Mouse (Mus musculus) MEL (cell line): ENCODE measurements around the gene Mvb12a. TPM values are rescaled to one million over a fixed set of nuclear protein-coding genes. Genes with fewer than 3 reads are reported as not detected.

Source experiments
- DNase-seq: peaks from one replicate; pipeline ENCODE4 v3.0.0; 2011; ENCODE audit warnings: low read depth, low spot score
- H3K27ac ChIP-seq: 2 replicates; pipeline ENCODE4 v1.5.1; 2012; ENCODE audit warnings: low read depth, mild to moderate bottlenecking, control low read depth, low read length, moderate library complexity; ENCODE audit not compliant: control insufficient read depth
- H3K27me3 ChIP-seq, 2 experiments: fragments of 150-350 bp in 1 of 2; sonication (generic) in 1 of 2; 2 replicates each; pipeline ENCODE4 v1.6.1; 2012; ENCODE audit warnings: low read length in 2 of 2, mild to moderate bottlenecking in 2 of 2, improper control_type of control experiment in 1 of 2, moderate library complexity in 1 of 2; ENCODE audit not compliant: insufficient read depth in 2 of 2, control insufficient read depth in 1 of 2
- H3K36me3 ChIP-seq, 2 experiments: 2 replicates each; pipeline ENCODE4 v1.6.1; 2012 to 2014; ENCODE audit warnings: low read length in 2 of 2, improper control_type of control experiment in 1 of 2, inconsistent platforms in 1 of 2, mild to moderate bottlenecking in 1 of 2; ENCODE audit not compliant: insufficient read depth in 2 of 2, control insufficient read depth in 1 of 2
- H3K4me1 ChIP-seq, 2 experiments: fragments of 150-350 bp in 1 of 2; sonication (generic) in 1 of 2; 2 replicates each; pipeline ENCODE4 v1.6.1; 2012; ENCODE audit warnings: low read length in 2 of 2, improper control_type of control experiment in 1 of 2, mild to moderate bottlenecking in 1 of 2; ENCODE audit not compliant: insufficient read depth in 2 of 2, control insufficient read depth in 1 of 2
- H3K4me3 ChIP-seq, 2 experiments: fragments of 150-350 bp in 1 of 2; sonication (generic) in 1 of 2; 2 replicates each; pipeline ENCODE4 v1.5.1; 2012; ENCODE audit warnings: low read depth in 2 of 2, low read length in 2 of 2, mild to moderate bottlenecking in 2 of 2, moderate library complexity in 2 of 2, control low read depth in 1 of 2, improper control_type of control experiment in 1 of 2; ENCODE audit not compliant: control insufficient read depth in 1 of 2, insufficient read depth in 1 of 2
- H3K79me2 ChIP-seq: 2 replicates; pipeline ENCODE4 v1.6.1; 2012; ENCODE audit warnings: mild to moderate bottlenecking, low read length, moderate library complexity; ENCODE audit not compliant: control insufficient read depth, poor library complexity, insufficient read depth
- H3K9ac ChIP-seq: 2 replicates; pipeline ENCODE4 v1.6.1; 2012; ENCODE audit warnings: low read depth, mild to moderate bottlenecking, control low read depth, low read length, moderate library complexity; ENCODE audit not compliant: control insufficient read depth, poor library complexity, severe bottlenecking
- H3K9me3 ChIP-seq: fragments of 150-350 bp; sonication (generic); replicated peaks from 2 replicates; pipeline ENCODE4 v1.6.1; 2012; ENCODE audit warnings: mild to moderate bottlenecking, low read length, improper control_type of control experiment, moderate library complexity; ENCODE audit not compliant: insufficient read depth
- BHLHE40 ChIP-seq: IDR thresholded peaks from 2 replicates; pipeline ENCODE4 v1.6.1; 2012; ENCODE audit warnings: low read depth, mild to moderate bottlenecking, inconsistent platforms, low read length, improper control_type of control experiment, borderline replicate concordance
- CHD1 ChIP-seq: IDR thresholded peaks from 2 replicates; pipeline ENCODE4 v1.6.1; 2012; ENCODE audit warnings: low read depth, mild to moderate bottlenecking, inconsistent platforms, low read length, improper control_type of control experiment
- CHD2 ChIP-seq: IDR thresholded peaks from 2 replicates; pipeline ENCODE4 v1.6.1; 2011; ENCODE audit warnings: low read length, improper control_type of control experiment
- CTCF ChIP-seq, 3 experiments: IDR thresholded peaks in 2 of 3; conservative IDR thresholded peaks in 1 of 3; 2 replicates each; pipeline ENCODE4 v1.5.1; 2011 to 2012; ENCODE audit warnings: low read length in 3 of 3, low read depth in 2 of 3, mild to moderate bottlenecking in 2 of 3, improper control_type of control experiment in 1 of 3, inconsistent platforms in 1 of 3, mixed read lengths in 1 of 3, moderate library complexity in 1 of 3; ENCODE audit not compliant: control insufficient read depth in 1 of 3, insufficient read depth in 1 of 3, poor library complexity in 1 of 3, severe bottlenecking in 1 of 3
- E2F4 ChIP-seq: IDR thresholded peaks from 2 replicates; pipeline ENCODE4 v1.6.1; 2011; ENCODE audit warnings: low read depth, low read length, improper control_type of control experiment, borderline replicate concordance
- ELF1 ChIP-seq: IDR thresholded peaks from 2 replicates; pipeline ENCODE4 v1.6.1; 2014; ENCODE audit warnings: low read depth, mild to moderate bottlenecking, inconsistent platforms, low read length, improper control_type of control experiment, moderate library complexity
- EP300 ChIP-seq, 2 experiments: IDR thresholded peaks; 2 replicates each; pipeline ENCODE4 v1.6.1; 2011; ENCODE audit warnings: improper control_type of control experiment in 2 of 2, low read length in 2 of 2, low read depth in 1 of 2, mild to moderate bottlenecking in 1 of 2
- GABPA ChIP-seq: IDR thresholded peaks from 2 replicates; pipeline ENCODE4 v1.6.1; 2012; ENCODE audit warnings: low read depth, mild to moderate bottlenecking, inconsistent platforms, low read length, improper control_type of control experiment, moderate library complexity
- GATA1 ChIP-seq: IDR thresholded peaks from 2 replicates; pipeline ENCODE4 v1.6.1; 2011; ENCODE audit warnings: low read depth, low read length, improper control_type of control experiment
- HCFC1 ChIP-seq: IDR thresholded peaks from 2 replicates; pipeline ENCODE4 v1.6.1; 2012; ENCODE audit warnings: low read depth, mild to moderate bottlenecking, inconsistent platforms, low read length, improper control_type of control experiment, moderate library complexity
- JUND ChIP-seq: IDR thresholded peaks from 2 replicates; pipeline ENCODE4 v1.6.1; 2011; ENCODE audit warnings: low read depth, mild to moderate bottlenecking, improper control_type of control experiment, low read length
- KAT2A ChIP-seq: conservative IDR thresholded peaks from 2 replicates; pipeline ENCODE4 v1.6.1; 2012; ENCODE audit warnings: low read depth, low read length, improper control_type of control experiment, inconsistent platforms
- MAFK ChIP-seq: IDR thresholded peaks from 2 replicates; pipeline ENCODE4 v1.6.1; 2011; ENCODE audit warnings: low read depth, mild to moderate bottlenecking, low read length, improper control_type of control experiment, borderline replicate concordance
- MAX ChIP-seq: IDR thresholded peaks from 2 replicates; pipeline ENCODE4 v1.6.1; 2011; ENCODE audit warnings: low read length, improper control_type of control experiment
- MAZ ChIP-seq: IDR thresholded peaks from 2 replicates; pipeline ENCODE4 v1.6.1; 2012; ENCODE audit warnings: low read depth, mild to moderate bottlenecking, inconsistent platforms, low read length, improper control_type of control experiment
- MEF2A ChIP-seq: IDR thresholded peaks from 2 replicates; pipeline ENCODE4 v1.6.1; 2014; ENCODE audit warnings: low read depth, mild to moderate bottlenecking, inconsistent platforms, low read length, improper control_type of control experiment; ENCODE audit not compliant: poor library complexity, insufficient replicate concordance, severe bottlenecking; ENCODE audit errors: extremely low read depth
- MXI1 ChIP-seq: IDR thresholded peaks from 2 replicates; pipeline ENCODE4 v1.6.1; 2011; ENCODE audit warnings: mild to moderate bottlenecking, low read depth, low read length, improper control_type of control experiment
- MYB ChIP-seq: IDR thresholded peaks from 2 replicates; pipeline ENCODE4 v1.6.1; 2011; ENCODE audit warnings: mild to moderate bottlenecking, low read depth, low read length, improper control_type of control experiment
- NELFE ChIP-seq: IDR thresholded peaks from 2 replicates; pipeline ENCODE4 v1.6.1; 2011; ENCODE audit warnings: low read depth, low read length, improper control_type of control experiment
- NRF1 ChIP-seq: IDR thresholded peaks from 2 replicates; pipeline ENCODE4 v1.6.1; 2014; ENCODE audit warnings: low read depth, mild to moderate bottlenecking, inconsistent platforms, low read length, improper control_type of control experiment, moderate library complexity; ENCODE audit not compliant: poor library complexity, insufficient read depth, severe bottlenecking
- POLR2A ChIP-seq, 2 experiments: IDR thresholded peaks; 2 replicates each; pipeline ENCODE4 v1.6.1; 2011 to 2012; ENCODE audit warnings: low read length in 2 of 2, mild to moderate bottlenecking in 2 of 2, control low read depth in 1 of 2, improper control_type of control experiment in 1 of 2, low read depth in 1 of 2, moderate library complexity in 1 of 2; ENCODE audit not compliant: control insufficient read depth in 1 of 2, insufficient read depth in 1 of 2, poor library complexity in 1 of 2
- POLR2AphosphoS2 ChIP-seq: IDR thresholded peaks from 2 replicates; pipeline ENCODE4 v1.6.1; 2011; ENCODE audit warnings: low read length, improper control_type of control experiment
- POLR2AphosphoS5 ChIP-seq: IDR thresholded peaks from 2 replicates; pipeline ENCODE4 v1.6.1; 2012; ENCODE audit warnings: low read depth, borderline replicate concordance, mild to moderate bottlenecking, inconsistent platforms, low read length, moderate library complexity, mixed read lengths
- RCOR1 ChIP-seq: IDR thresholded peaks from 2 replicates; pipeline ENCODE4 v1.6.1; 2012; ENCODE audit warnings: low read depth, mild to moderate bottlenecking, inconsistent platforms, low read length, improper control_type of control experiment
- SIN3A ChIP-seq: IDR thresholded peaks from 2 replicates; pipeline ENCODE4 v1.6.1; 2012; ENCODE audit warnings: low read length, improper control_type of control experiment, inconsistent platforms
- TAL1 ChIP-seq: IDR thresholded peaks from 2 replicates; pipeline ENCODE4 v1.6.1; 2012; ENCODE audit warnings: mild to moderate bottlenecking, inconsistent platforms, low read length, moderate library complexity, mixed read lengths
- TBP ChIP-seq: IDR thresholded peaks from 2 replicates; pipeline ENCODE4 v1.8.0; 2011; ENCODE audit warnings: low read depth, low read length, improper control_type of control experiment
- TCF12 ChIP-seq: IDR thresholded peaks from 2 replicates; pipeline ENCODE4 v1.6.1; 2014; ENCODE audit warnings: low read depth, mild to moderate bottlenecking, inconsistent platforms, low read length, improper control_type of control experiment, moderate library complexity
- UBTF ChIP-seq: IDR thresholded peaks from 2 replicates; pipeline ENCODE4 v1.6.1; 2012; ENCODE audit warnings: low read depth, mild to moderate bottlenecking, inconsistent platforms, low read length, improper control_type of control experiment, moderate library complexity, borderline replicate concordance; ENCODE audit not compliant: insufficient read depth
- USF1 ChIP-seq: IDR thresholded peaks from 2 replicates; pipeline ENCODE4 v1.6.1; 2014; ENCODE audit warnings: low read depth, mild to moderate bottlenecking, inconsistent platforms, low read length, improper control_type of control experiment, moderate library complexity
- USF2 ChIP-seq, 2 experiments: IDR thresholded peaks; 2 replicates each; pipeline ENCODE4 v1.6.1; 2011 to 2012; ENCODE audit warnings: improper control_type of control experiment in 2 of 2, low read length in 2 of 2, borderline replicate concordance in 1 of 2, inconsistent platforms in 1 of 2, low read depth in 1 of 2, mild to moderate bottlenecking in 1 of 2; ENCODE audit not compliant: insufficient read depth in 1 of 2
- ZC3H11A ChIP-seq: IDR thresholded peaks from 2 replicates; pipeline ENCODE4 v1.6.1; 2012; ENCODE audit warnings: low read depth, mild to moderate bottlenecking, inconsistent platforms, low read length, improper control_type of control experiment
- ZMIZ1 ChIP-seq: IDR thresholded peaks from 2 replicates; pipeline ENCODE4 v1.6.1; 2012; ENCODE audit warnings: low read depth, mild to moderate bottlenecking, inconsistent platforms, low read length, improper control_type of control experiment, moderate library complexity
- ZNF384 ChIP-seq: IDR thresholded peaks from 2 replicates; pipeline ENCODE4 v1.6.1; 2012; ENCODE audit warnings: low read depth, mild to moderate bottlenecking, inconsistent platforms, low read length, improper control_type of control experiment
- polyA plus RNA-seq, 2 experiments: library from polyadenylated mRNA; stranded (reverse) in 1 of 2; unstranded in 1 of 2; fragments of >175 nt in 1 of 2; fragments of >200 nt in 1 of 2; gene quantifications; 2 replicates each; pipeline versions ENCODE4 v1.2.1 to v1.2.4; 2012; ENCODE audit warnings: low replicate concordance in 2 of 2, low read depth in 1 of 2; ENCODE audit not compliant: insufficient read length in 2 of 2, insufficient read depth in 1 of 2, missing spikeins in 1 of 2
- total RNA-seq: library from RNA; depleted of rRNA; stranded (reverse); fragments of 300-350 nt; gene quantifications from 2 replicates; pipeline ENCODE4 v1.2.3, GENCODE M21; 2012; rRNA removed

The Mvb12a gene
- total RNA-seq (39.5 and 46.5 TPM in 2 replicates), polyA plus RNA-seq (10 to 100 TPM in 1 of 2 experiments, not detected in 1; 67.3 TPM)

GRCm38 (mm10) chr8:71542632-71543343 lies at the start of gene Mvb12a:
Gene Mvb12a (plus strand): TSS chr8:71542922.
- 0 out of 2 replicates have a peak, but pooled peaks cover 6% of the 10 kb centered on the region for H3K79me2 ChIP-seq
- peak within 1 kb of the TSS; percentile 88 to 93 for H3K4me3 ChIP-seq
- peak; percentile 99 for DNase-seq
- H3K27me3 ChIP-seq = no peaks in the 10 kb centered on the region
- no peak within 1 kb of the TSS for H3K27ac ChIP-seq
- peak within 1 kb of the TSS; percentile 74 for H3K9ac ChIP-seq
- H3K9me3 ChIP-seq = no peaks in the 10 kb centered on the region
- H3K4me1 ChIP-seq = peaks cover 2 to 8% of the 10 kb centered on the region in 2 experiments; a peak in 2 of 4 replicates
- peaks cover 0 to 5% of the 10 kb centered on the region in 2 experiments; a peak in 2 of 4 replicates for H3K36me3 ChIP-seq
- no peak for TF ChIP-seq ZMIZ1
- peak; percentile 53; the same call in 1 of the 2 replicates for TF ChIP-seq NELFE
- TF ChIP-seq E2F4 = peak; percentile 80; the same call in 1 of the 2 replicates
- no peak for TF ChIP-seq BHLHE40
- peak; percentile 52; the same call in 1 of the 2 replicates for TF ChIP-seq RCOR1
- TF ChIP-seq NRF1 = peak; percentile 94
- TF ChIP-seq CHD1 = no peak
- TF ChIP-seq USF2 (IDR thresholded peaks at IDR 0.05; ENCODE audit: borderline replicate concordance in 1 of 2, insufficient read depth in 1 of 2, low read depth in 1 of 2, low read length in 2 of 2) = no peak
- peak; percentile 82 for TF ChIP-seq USF1
- no peak for TF ChIP-seq MEF2A
- TF ChIP-seq MXI1 = peak; percentile 76; the same call in 1 of the 2 replicates
- peak; percentile 19; the same call in 1 of the 2 replicates for TF ChIP-seq CHD2
- TF ChIP-seq TBP = 0 out of 2 replicates have a peak, but pooled peaks have one; percentile 22
- TF ChIP-seq SIN3A = peak; percentile 96
- TF ChIP-seq JUND = no peak
- peak; percentile 46; the same call in 1 of the 2 replicates for TF ChIP-seq MAX
- no peak for TF ChIP-seq GABPA
- peak; percentile 98 for TF ChIP-seq HCFC1
- TF ChIP-seq MAZ = peak; percentile 75
- no peak for TF ChIP-seq ZC3H11A
- no peak for TF ChIP-seq TAL1
- TF ChIP-seq KAT2A = peak; percentile 96; the same call in 1 of the 2 replicates
- TF ChIP-seq ELF1 = peak; percentile 96
- TF ChIP-seq POLR2AphosphoS5 = no peak
- peak in 1 of 3 experiments; percentile 3; a peak in 1 of 6 replicates for TF ChIP-seq CTCF (IDR thresholded peaks at IDR 0.05 in 2 of 3, conservative IDR thresholded peaks at IDR 0.05 in 1 of 3; ENCODE audit: control insufficient read depth in 1 of 3, insufficient read depth in 1 of 3, low read depth in 2 of 3, low read length in 3 of 3, poor library complexity in 1 of 3, severe bottlenecking in 1 of 3)
- TF ChIP-seq POLR2AphosphoS2 = no peak
- no peak for TF ChIP-seq MYB
- no peak for TF ChIP-seq MAFK
- no peak for TF ChIP-seq ZNF384
- TF ChIP-seq GATA1 = peak; percentile 56
- peak in 1 of 2 experiments; percentile 33; a peak in 1 of 4 replicates for TF ChIP-seq POLR2A (IDR thresholded peaks at IDR 0.05; ENCODE audit: control insufficient read depth in 1 of 2, insufficient read depth in 1 of 2, low read depth in 1 of 2, low read length in 2 of 2, poor library complexity in 1 of 2)
- no peak; a peak in 1 of 4 replicates for TF ChIP-seq EP300 (IDR thresholded peaks at IDR 0.05; ENCODE audit: low read depth in 1 of 2, low read length in 2 of 2)
- no peak for TF ChIP-seq UBTF
- TF ChIP-seq TCF12 = peak; percentile 43; the same call in 1 of the 2 replicates
